Mouse (Mus musculus) liver, embryonic 14.5 days (tissue): ENCODE data around the gene Zcchc3. TPM values are rescaled to one million over a fixed set of nuclear protein-coding genes. Genes with fewer than 3 reads are reported as not detected.

Source experiments
- ATAC-seq: fragments of 200-750 bp; cut with Nextera tagmentation; 2 replicates; pipeline ENCODE4 v1.8.0; 2017; ENCODE audit warnings: moderate number of reproducible peaks, mild to moderate bottlenecking, moderate library complexity; ENCODE audit not compliant: insufficient read depth
- DNase-seq, 3 experiments: peaks; one replicate each; pipeline ENCODE4 v3.0.0-alpha.2; 2012 to 2013; ENCODE audit warnings: low read depth in 3 of 3, low spot score in 3 of 3
- H3K27ac ChIP-seq: fragments of 300-500 bp; sonication (generic); 2 replicates; pipeline ENCODE4 v1.5.1; 2014; ENCODE audit warnings: moderate library complexity, mild to moderate bottlenecking, control low read depth, inconsistent platforms
- H3K27me3 ChIP-seq: fragments of 300-500 bp; sonication (generic); 2 replicates; pipeline ENCODE4 v1.6.1; 2014; ENCODE audit warnings: mild to moderate bottlenecking, low read length, moderate library complexity; ENCODE audit not compliant: control insufficient read depth, insufficient read depth
- H3K36me3 ChIP-seq: fragments of 300-500 bp; sonication (generic); replicated peaks from 2 replicates; pipeline ENCODE4 v1.6.1; 2014; ENCODE audit warnings: low read depth; ENCODE audit not compliant: control insufficient read depth, insufficient read depth
- H3K4me1 ChIP-seq, 2 experiments: fragments of 200-500 bp in 1 of 2; fragments of 300-500 bp in 1 of 2; sonication (generic) in 1 of 2; replicated peaks; 2 replicates each; pipeline ENCODE4 v1.6.1; 2012 to 2014; ENCODE audit warnings: antibody characterized with exemption in 1 of 2, inconsistent platforms in 1 of 2, low read length in 1 of 2; ENCODE audit not compliant: control insufficient read depth in 2 of 2, insufficient read depth in 2 of 2
- H3K4me2 ChIP-seq: fragments of 300-500 bp; sonication (generic); 2 replicates; pipeline ENCODE4 v1.6.1; 2014; ENCODE audit warnings: low read depth, mild to moderate bottlenecking, control low read depth, moderate library complexity
- H3K4me3 ChIP-seq, 2 experiments: fragments of 200-500 bp in 1 of 2; fragments of 300-500 bp in 1 of 2; sonication (generic) in 1 of 2; 2 replicates each; pipeline ENCODE4 v1.5.1; 2012 to 2014; ENCODE audit warnings: low read depth in 2 of 2, low read length in 2 of 2, mild to moderate bottlenecking in 2 of 2, control low read depth in 1 of 2, inconsistent platforms in 1 of 2, moderate library complexity in 1 of 2; ENCODE audit not compliant: insufficient read depth in 1 of 2
- H3K9ac ChIP-seq: fragments of 300-500 bp; sonication (generic); replicated peaks from 2 replicates; pipeline ENCODE4 v1.6.1; 2014; ENCODE audit warnings: mild to moderate bottlenecking, control low read depth, moderate library complexity
- H3K9me3 ChIP-seq: fragments of 300-500 bp; sonication (generic); 2 replicates; pipeline ENCODE4 v1.6.1; 2016; ENCODE audit warnings: low read length, mixed read lengths; ENCODE audit not compliant: control insufficient read depth
- CTCF ChIP-seq: IDR thresholded peaks from 2 replicates; pipeline ENCODE4 v1.5.1; 2016; ENCODE audit warnings: antibody characterized with exemption, low read depth, control low read depth
- EP300 ChIP-seq: IDR thresholded peaks from 2 replicates; pipeline ENCODE4 v1.6.1; 2016; ENCODE audit warnings: antibody characterized with exemption, low read depth
- WGBS: fragments of 180-500 bp; shearing (Covaris S2); extraction: QIAGEN DNeasy Blood & Tissue Kit; methylation state at CpG from one replicate; pipeline ENCODE4 v1.1.7; 2014; ENCODE audit not compliant: insufficient replicate concordance; 5-methylcytosine and 5-hydroxymethylcytosine counted together
- polyA plus RNA-seq, 2 experiments: library from polyadenylated mRNA; depleted of rRNA in 1 of 2; stranded (reverse) in 1 of 2; unstranded in 1 of 2; fragments of >200 nt; fragmentation: Nextera tagmentation in 1 of 2; extraction: Ambion mirVana in 1 of 2; gene quantifications; 2 replicates each; pipeline versions ENCODE4 v1.2.1 to v1.2.3; 2012 to 2014

Zcchc3 gene
- polyA plus RNA-seq, 2 experiments, result 8.7 to 9.1 TPM

GRCm38 (mm10) chr2:152367917-152368316 is 46.9 kb downstream of the Zcchc3 start:
- no peak for TF ChIP-seq CTCF
- no peak for TF ChIP-seq EP300
- no peak for DNase-seq

DNA sequence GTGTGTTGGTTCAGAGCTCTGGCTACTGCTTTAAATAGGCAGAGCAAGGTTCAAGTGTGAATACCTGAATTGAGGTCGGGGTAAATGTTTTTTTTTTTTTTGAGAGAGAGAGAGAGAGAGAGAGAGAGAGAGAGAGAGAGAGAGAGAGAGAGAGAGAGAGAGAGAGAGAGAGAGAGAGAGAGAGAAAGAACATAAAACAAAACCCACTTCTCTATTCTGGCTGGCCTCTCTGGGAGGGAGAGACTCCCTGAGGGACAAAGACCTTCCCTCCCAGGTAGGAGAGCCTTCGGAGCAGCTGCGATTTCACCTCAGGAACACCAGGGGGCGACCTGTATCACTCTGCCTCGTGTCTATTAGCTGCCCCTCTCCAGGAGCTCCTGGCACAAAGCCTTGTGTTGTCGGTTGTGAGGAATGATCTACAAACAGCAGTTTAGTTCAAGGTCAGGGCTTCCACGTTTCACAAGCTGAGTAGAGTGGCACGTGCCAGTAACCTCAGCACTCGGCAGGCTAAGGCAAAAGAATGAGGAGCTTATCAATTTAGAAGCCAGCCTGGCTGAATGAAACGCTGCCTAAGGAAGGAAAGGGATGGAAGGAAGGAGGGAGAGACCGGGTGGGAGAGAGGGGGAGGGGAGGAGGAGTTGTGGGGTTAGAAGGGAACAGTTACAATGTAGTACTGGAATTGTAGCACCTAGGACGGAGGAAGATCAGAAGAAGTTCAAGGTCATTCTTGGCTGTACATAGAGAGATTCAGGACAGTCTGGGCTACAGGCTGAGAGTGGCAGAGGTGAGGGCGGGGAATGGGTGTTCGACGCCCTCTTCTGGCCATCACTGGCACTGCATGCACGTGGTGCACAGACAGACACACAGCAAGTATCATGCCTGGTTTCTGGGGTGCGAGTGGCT is 51.3 kb downstream of the Zcchc3 start:
- ATAC-seq, result peak; percentile 81
- H3K27me3 ChIP-seq, result no peaks in the 10 kb centered on the region
- TF ChIP-seq CTCF, result peak; percentile 93
- no peak for TF ChIP-seq EP300
- peak overlapping the region; percentile 32 for H3K4me2 ChIP-seq
- H3K4me3 ChIP-seq, result 0 out of 4 replicates have a peak overlapping the region, but pooled peaks of 1 of the 2 experiments have one; percentile 29
- peaks cover 0 to 7% of the 10 kb centered on the region in 2 experiments; a peak in 1 of 4 replicates for H3K4me1 ChIP-seq
- 7% methylated on average over 17 of the region's 17 CpGs for WGBS
- peak; percentile 53 to 60 (median 59) for DNase-seq
- H3K9me3 ChIP-seq, result no peaks in the 10 kb centered on the region
- no peaks in the 10 kb centered on the region for H3K36me3 ChIP-seq
- H3K27ac ChIP-seq, result no peak overlapping the region
- no peak overlapping the region for H3K9ac ChIP-seq

More at GRCm38 (mm10) chr2:152367917-152368316, 46.9 kb downstream of the Zcchc3 start:
- Histone ChIP-seq H3K9me3 (no peaks in the 10 kb centered on the region), H3K27ac (no peak overlapping the region), H3K4me2 (no peak overlapping the region), H3K27me3 (no peaks in the 10 kb centered on the region), H3K36me3 (no peaks in the 10 kb centered on the region), H3K4me1 (0 out of 4 replicates have a peak, but pooled peaks cover 0 to 3% of the 10 kb centered on the region in 2 experiments), H3K4me3 (no peak overlapping the region), H3K9ac (no peak overlapping the region)
- no peak for ATAC-seq
- 64% methylated on average over 5 of the region's 5 CpGs for WGBS

Other genes with a start within 250 kb of the Zcchc3 start
- 16.3 and 22.7 TPM in 2 replicates for gene Csnk2a1, start 188.2 kb downstream of the Zcchc3 start, polyA plus RNA-seq (2012; rRNA removed)
- gene Csnk2a1, start 188.2 kb downstream of the Zcchc3 start, polyA plus RNA-seq (2014; fragmentation: Nextera tagmentation; extraction: Ambion mirVana), result 43.2 and 44.8 TPM in 2 replicates
- gene Tbc1d20, start 121.2 kb downstream of the Zcchc3 start, polyA plus RNA-seq (2012; rRNA removed), result 9.5 and 10.1 TPM in 2 replicates
- gene Tbc1d20, start 121.2 kb downstream of the Zcchc3 start, polyA plus RNA-seq (2014; fragmentation: Nextera tagmentation; extraction: Ambion mirVana), result 5.3 and 5.7 TPM in 2 replicates
- 49.6 and 54.5 TPM in 2 replicates for gene Rbck1, start 82.4 kb downstream of the Zcchc3 start, polyA plus RNA-seq (2012; rRNA removed)
- 34.3 and 38.8 TPM in 2 replicates for gene Rbck1, start 82.4 kb downstream of the Zcchc3 start, polyA plus RNA-seq (2014; fragmentation: Nextera tagmentation; extraction: Ambion mirVana)
- gene Trib3, start 71.0 kb downstream of the Zcchc3 start, polyA plus RNA-seq (2012; rRNA removed), result 0.54 and 0.77 TPM in 2 replicates
- gene Trib3, start 71.0 kb downstream of the Zcchc3 start, polyA plus RNA-seq (2014; fragmentation: Nextera tagmentation; extraction: Ambion mirVana), result 0.70 and 1.5 TPM in 2 replicates
- gene Nrsn2, start 38.4 kb downstream of the Zcchc3 start, polyA plus RNA-seq (2012; rRNA removed), result not detected in 2 replicates
- not detected in 2 replicates for gene Nrsn2, start 38.4 kb downstream of the Zcchc3 start, polyA plus RNA-seq (2014; fragmentation: Nextera tagmentation; extraction: Ambion mirVana)
- 4.4 TPM in 2 replicates for gene Sox12, start 17.0 kb downstream of the Zcchc3 start, polyA plus RNA-seq (2012; rRNA removed)
- 1.4 and 1.9 TPM in 2 replicates for gene Sox12, start 17.0 kb downstream of the Zcchc3 start, polyA plus RNA-seq (2014; fragmentation: Nextera tagmentation; extraction: Ambion mirVana)
- gene 6820408C15Rik, start 560 bp upstream of the Zcchc3 start, polyA plus RNA-seq (2012; rRNA removed), result 0.15 and 0.19 TPM in 2 replicates
- gene 6820408C15Rik, start 560 bp upstream of the Zcchc3 start, polyA plus RNA-seq (2014; fragmentation: Nextera tagmentation; extraction: Ambion mirVana), result 0.11 and 0.23 TPM in 2 replicates
- not detected in 2 replicates for gene Defb23, start 49.6 kb upstream of the Zcchc3 start, polyA plus RNA-seq (2012; rRNA removed)
- not detected in 2 replicates for gene Defb23, start 49.6 kb upstream of the Zcchc3 start, polyA plus RNA-seq (2014; fragmentation: Nextera tagmentation; extraction: Ambion mirVana)
- not detected in 2 replicates for gene Defb20, start 62.0 kb upstream of the Zcchc3 start, polyA plus RNA-seq (2012; rRNA removed)
- not detected in 2 replicates for gene Defb20, start 62.0 kb upstream of the Zcchc3 start, polyA plus RNA-seq (2014; fragmentation: Nextera tagmentation; extraction: Ambion mirVana)
- gene Defb22, start 75.1 kb upstream of the Zcchc3 start, polyA plus RNA-seq (2012; rRNA removed), result not detected in 2 replicates
- gene Defb22, start 75.1 kb upstream of the Zcchc3 start, polyA plus RNA-seq (2014; fragmentation: Nextera tagmentation; extraction: Ambion mirVana), result not detected in 2 replicates
- gene Defb26, start 96.7 kb upstream of the Zcchc3 start, polyA plus RNA-seq (2012; rRNA removed), result not detected in 2 replicates
- not detected in 2 replicates for gene Defb26, start 96.7 kb upstream of the Zcchc3 start, polyA plus RNA-seq (2014; fragmentation: Nextera tagmentation; extraction: Ambion mirVana)
- gene Defb28, start 103.2 kb upstream of the Zcchc3 start, polyA plus RNA-seq (2012; rRNA removed), result not detected in 2 replicates
- gene Defb28, start 103.2 kb upstream of the Zcchc3 start, polyA plus RNA-seq (2014; fragmentation: Nextera tagmentation; extraction: Ambion mirVana), result not detected in 2 replicates
- not detected in 2 replicates for gene Defb29, start 125.1 kb upstream of the Zcchc3 start, polyA plus RNA-seq (2012; rRNA removed)
- gene Defb29, start 125.1 kb upstream of the Zcchc3 start, polyA plus RNA-seq (2014; fragmentation: Nextera tagmentation; extraction: Ambion mirVana), result not detected in 2 replicates
- not detected in 2 replicates for gene Gm17416, start 154.3 kb upstream of the Zcchc3 start, polyA plus RNA-seq (2012; rRNA removed)
- gene Gm17416, start 154.3 kb upstream of the Zcchc3 start, polyA plus RNA-seq (2014; fragmentation: Nextera tagmentation; extraction: Ambion mirVana), result not detected in 2 replicates
- gene Defb21, start 157.7 kb upstream of the Zcchc3 start, polyA plus RNA-seq (2012; rRNA removed), result not detected in 2 replicates
- not detected in 2 replicates for gene Defb21, start 157.7 kb upstream of the Zcchc3 start, polyA plus RNA-seq (2014; fragmentation: Nextera tagmentation; extraction: Ambion mirVana)
- not detected in 2 replicates for gene Defb19, start 165.3 kb upstream of the Zcchc3 start, polyA plus RNA-seq (2012; rRNA removed)
- gene Defb19, start 165.3 kb upstream of the Zcchc3 start, polyA plus RNA-seq (2014; fragmentation: Nextera tagmentation; extraction: Ambion mirVana), result not detected in 2 replicates
- not detected in 2 replicates for gene Defb45, start 184.4 kb upstream of the Zcchc3 start, polyA plus RNA-seq (2012; rRNA removed)
- gene Defb45, start 184.4 kb upstream of the Zcchc3 start, polyA plus RNA-seq (2014; fragmentation: Nextera tagmentation; extraction: Ambion mirVana), result not detected in 2 replicates
- not detected in 2 replicates for gene Defb36, start 189.3 kb upstream of the Zcchc3 start, polyA plus RNA-seq (2012; rRNA removed)
- not detected in 2 replicates for gene Defb36, start 189.3 kb upstream of the Zcchc3 start, polyA plus RNA-seq (2014; fragmentation: Nextera tagmentation; extraction: Ambion mirVana)
- not detected in 2 replicates for gene Defb25, start 208.0 kb upstream of the Zcchc3 start, polyA plus RNA-seq (2012; rRNA removed)
- gene Defb25, start 208.0 kb upstream of the Zcchc3 start, polyA plus RNA-seq (2014; fragmentation: Nextera tagmentation; extraction: Ambion mirVana), result not detected in 2 replicates
- 0.42 and 0.66 TPM in 2 replicates for gene Rem1, start 211.9 kb upstream of the Zcchc3 start, polyA plus RNA-seq (2012; rRNA removed)
- 0.52 and 0.91 TPM in 2 replicates for gene Rem1, start 211.9 kb upstream of the Zcchc3 start, polyA plus RNA-seq (2014; fragmentation: Nextera tagmentation; extraction: Ambion mirVana)